Mouse (Mus musculus) embryonic stem cell, embryonic (primary cell): ENCODE measurements at regions not wholly inside any gene's neighbourhood (a gene's known extent, or its start where the extent isn't known, plus 50 kb on each side); places are given as distances from the start of the nearest gene placed in this dataset.

Source experiments
- CTCF ChIA-PET, 4 experiments: fragments of 300-600 bp in 2 of 4; fragments of 350-600 bp in 2 of 4; sonication (Branson Sonifier 250); formaldehyde crosslinking; loops; one replicate each; lab custom pipeline; 2022; ENCODE audit warnings: inconsistent platforms in 2 of 4; lab: Charles Lee
- POLR2A ChIA-PET, 4 experiments: fragments of 300-600 bp in 2 of 4; fragments of 350-600 bp in 2 of 4; sonication (Branson Sonifier 250); formaldehyde crosslinking; loops; one replicate each; lab custom pipeline; 2022; ENCODE audit warnings: antibody characterized with exemption in 4 of 4, inconsistent platforms in 1 of 4; lab: Charles Lee

DNA sequence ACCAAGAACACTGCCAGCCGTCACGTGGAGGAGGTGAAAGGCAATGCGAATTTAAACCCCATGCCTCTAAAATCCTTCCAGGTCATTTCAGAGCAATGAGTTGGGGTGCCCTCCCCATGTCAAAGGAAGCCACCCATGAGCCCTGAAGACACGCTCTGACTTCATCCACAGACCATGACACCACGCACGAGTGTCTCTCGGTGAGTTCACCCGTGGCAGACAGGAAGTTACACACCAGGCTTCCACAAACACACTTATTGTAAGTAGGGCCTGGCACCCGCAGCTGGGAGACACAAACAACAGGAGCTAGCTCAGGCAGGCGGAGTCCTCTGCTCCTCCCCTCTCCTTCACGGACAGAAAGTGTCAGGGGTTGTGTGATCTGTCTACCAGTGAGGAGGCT lies 251.4 kb upstream of the Sulf2 start:
- POLR2A ChIA-PET, result interaction anchor here in 3 of 4 experiments (0.6 to 4.8 kb wide), 8 partner anchors 8 to 498 kb away, joined by 4 to 41 read pairs (median 6); no protein-coding TSS in a partner anchor
- CTCF ChIA-PET, result no interaction called here

DNA sequence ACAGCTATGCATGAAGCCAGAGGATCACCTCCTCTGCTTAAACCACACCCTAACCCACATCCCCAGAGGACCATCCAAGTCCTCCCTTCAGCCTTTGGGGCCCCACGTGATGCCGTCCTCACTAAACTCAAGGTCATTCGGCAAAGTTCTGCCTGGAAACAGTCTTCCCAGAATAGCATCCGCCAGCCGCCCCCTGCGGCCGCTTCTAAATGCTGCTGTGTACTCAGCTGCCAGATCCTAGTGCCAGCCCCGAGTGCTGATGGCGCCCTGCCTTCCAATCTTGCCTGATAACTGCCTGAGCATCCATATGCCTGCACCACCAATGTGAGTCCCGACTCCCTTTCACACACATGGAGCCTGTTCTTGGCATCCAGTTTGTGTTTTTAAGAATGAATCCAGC lies 247.9 kb upstream of the Sulf2 start:
- POLR2A ChIA-PET, result interaction anchor here in 3 of 4 experiments (0.6 to 4.8 kb wide), 23 partner anchors 8 to 285 kb away, joined by 3 to 41 read pairs (median 4); partner anchors contain the start of gene Sulf2 (in 1 of the 3)
- CTCF ChIA-PET, result interaction anchor here in 1 of 4 experiments (0.5 to 1.8 kb wide), 6 partner anchors 12 to 496 kb away, joined by 3 to 5 read pairs (median 3); no protein-coding TSS in a partner anchor

DNA sequence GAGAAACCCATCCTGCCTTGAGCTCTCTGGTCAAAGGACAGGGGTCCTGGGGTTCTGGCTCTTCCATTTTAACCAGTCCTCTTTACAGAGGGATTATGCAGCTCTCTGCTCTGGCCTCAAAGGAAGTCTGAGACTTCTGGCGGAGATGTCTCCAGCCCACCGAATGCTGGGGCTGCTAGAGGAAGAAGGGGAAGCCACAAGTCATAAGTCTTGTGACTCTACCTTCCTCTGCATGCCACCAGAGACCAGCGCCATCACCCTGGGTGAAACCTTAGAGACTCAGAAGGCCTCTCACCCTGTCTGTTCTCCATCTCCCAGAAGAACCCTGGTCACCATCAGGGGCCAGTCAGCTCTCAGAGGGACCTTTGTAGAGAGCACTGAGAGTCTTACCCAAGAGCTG lies 246.4 kb upstream of the Sulf2 start:
- CTCF ChIA-PET, result no interaction called here
- POLR2A ChIA-PET, result interaction anchor here in 2 of 4 experiments (1.0 to 1.4 kb wide), 2 partner anchors 208 to 253 kb away, joined by 3 read pairs; no protein-coding TSS in a partner anchor

DNA sequence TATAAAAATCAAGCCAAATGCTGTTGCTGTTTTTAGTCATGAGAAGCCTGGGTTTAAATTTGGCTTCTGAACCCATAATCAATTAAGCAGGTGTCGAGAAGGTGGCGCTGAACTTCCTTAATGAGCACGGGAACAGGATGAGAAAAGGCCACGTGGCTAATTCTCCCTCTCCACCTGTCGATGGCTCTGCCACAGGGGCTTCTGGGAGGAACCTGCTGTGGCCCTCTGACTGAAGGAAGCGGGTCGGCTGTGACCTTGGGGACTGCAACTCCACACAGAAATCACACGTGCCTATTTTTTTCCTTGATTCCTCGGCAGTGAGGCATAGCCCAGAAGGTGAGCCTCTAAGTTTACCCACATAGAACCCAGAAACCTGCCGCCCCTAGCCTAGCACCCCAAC lies 244.8 kb upstream of the Sulf2 start:
- ChIA-PET POLR2A (interaction anchor here in 2 of 4 experiments (1.0 to 2.9 kb wide), 5 partner anchors 15 to 181 kb away, joined by 3 to 21 read pairs (median 4); no protein-coding TSS in a partner anchor), CTCF (interaction anchor here in 1 of 4 experiments (0.6 to 0.7 kb wide), 2 partner anchors 39 to 319 kb away, joined by 3 to 4 read pairs; no protein-coding TSS in a partner anchor)

DNA sequence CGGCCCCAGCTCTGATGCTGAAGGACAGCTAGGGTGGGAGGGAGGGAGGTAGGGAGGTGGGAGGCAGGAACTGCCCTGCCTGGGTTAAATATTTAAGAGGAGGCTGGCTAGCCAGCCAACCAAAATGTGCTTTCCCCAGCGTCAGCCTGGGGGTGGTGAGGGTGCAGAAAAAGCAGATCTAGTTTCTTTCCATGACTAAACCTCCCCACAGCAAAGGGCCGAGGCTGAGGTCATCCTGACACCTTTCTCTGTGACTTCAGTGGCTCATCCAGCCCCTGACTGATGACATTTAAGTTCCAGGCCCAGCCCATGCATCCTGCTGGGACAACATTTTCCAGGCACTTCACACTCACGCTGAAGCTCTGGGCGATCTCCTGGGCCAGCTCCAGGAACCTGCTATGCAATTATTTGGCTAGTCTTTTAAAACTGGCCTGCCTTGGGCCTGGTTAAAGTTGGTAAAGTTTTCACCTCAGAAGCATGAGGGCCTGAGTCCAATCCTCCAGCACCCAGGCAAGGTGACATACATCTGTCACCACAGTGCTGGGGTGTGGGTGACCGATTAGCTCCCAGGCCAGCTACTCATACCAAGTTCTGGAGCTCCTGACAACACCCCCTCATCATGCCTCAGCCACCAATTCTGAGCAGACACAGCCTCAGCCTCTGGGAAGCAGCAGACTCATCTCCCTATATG lies 243.8 kb upstream of the Sulf2 start:
- ChIA-PET CTCF (interaction anchor here in 2 of 4 experiments (0.6 to 1.7 kb wide), 2 partner anchors 41 to 376 kb away, joined by 3 read pairs; no protein-coding TSS in a partner anchor), POLR2A (interaction anchor here in 3 of 4 experiments (0.6 to 2.9 kb wide), 20 partner anchors 9 to 400 kb away, joined by 3 to 21 read pairs (median 3); no protein-coding TSS in a partner anchor)

DNA sequence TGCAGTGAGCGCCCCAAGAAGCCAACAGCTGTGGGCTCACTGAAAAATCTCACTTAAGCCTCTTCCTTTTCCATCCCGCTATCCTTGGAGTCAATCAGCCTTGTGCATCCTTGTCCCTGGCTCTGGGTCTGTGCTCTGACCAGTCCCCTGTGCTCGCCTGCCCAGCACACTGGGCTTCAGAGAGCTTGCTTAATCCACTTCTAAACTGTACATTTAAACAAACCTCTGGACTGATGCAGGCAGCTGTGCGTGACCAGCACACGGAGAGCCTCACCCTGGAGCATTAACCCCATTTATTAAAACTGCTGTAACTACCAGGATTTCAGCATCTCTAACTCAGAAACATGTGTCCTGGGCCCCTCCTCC lies 243.3 kb upstream of the Sulf2 start:
- CTCF ChIA-PET, result interaction anchor here in 1 of 4 experiments (1.7 kb wide), 1 partner anchor 41 kb away, joined by 3 read pairs; no protein-coding TSS in a partner anchor

DNA sequence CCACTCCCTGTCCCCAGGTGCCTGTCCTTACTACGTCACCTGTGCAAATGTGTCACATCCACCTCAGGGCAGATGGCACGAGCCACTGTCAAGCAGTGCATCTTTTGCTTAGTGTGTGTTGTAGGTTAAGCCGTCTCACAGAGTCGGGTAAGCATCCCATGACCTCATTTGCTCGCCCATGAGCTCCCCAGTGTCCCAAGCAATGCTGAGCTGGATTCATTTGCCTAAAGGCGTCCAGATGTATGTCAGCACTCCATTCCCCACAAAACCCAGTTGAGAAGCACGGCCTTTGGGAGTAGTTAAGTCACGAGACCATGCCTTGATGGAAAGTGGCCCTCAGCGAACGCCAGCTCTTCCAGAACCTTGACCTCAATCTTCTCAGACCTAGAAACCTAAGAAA lies 242.7 kb upstream of the Sulf2 start:
- CTCF ChIA-PET, result interaction anchor here in 2 of 4 experiments (0.6 to 1.7 kb wide), 3 partner anchors 42 to 292 kb away, joined by 3 to 4 read pairs (median 3); no protein-coding TSS in a partner anchor
- POLR2A ChIA-PET, result interaction anchor here in 2 of 4 experiments (0.6 to 2.9 kb wide), 8 partner anchors 10 to 404 kb away, joined by 3 to 21 read pairs (median 4); no protein-coding TSS in a partner anchor

More for the DNA sequence above, 243.3 kb upstream of the Sulf2 start:
- POLR2A ChIA-PET, result interaction anchor here in 3 of 4 experiments (0.6 to 2.9 kb wide), 19 partner anchors 10 to 399 kb away, joined by 3 to 21 read pairs (median 3); no protein-coding TSS in a partner anchor

DNA sequence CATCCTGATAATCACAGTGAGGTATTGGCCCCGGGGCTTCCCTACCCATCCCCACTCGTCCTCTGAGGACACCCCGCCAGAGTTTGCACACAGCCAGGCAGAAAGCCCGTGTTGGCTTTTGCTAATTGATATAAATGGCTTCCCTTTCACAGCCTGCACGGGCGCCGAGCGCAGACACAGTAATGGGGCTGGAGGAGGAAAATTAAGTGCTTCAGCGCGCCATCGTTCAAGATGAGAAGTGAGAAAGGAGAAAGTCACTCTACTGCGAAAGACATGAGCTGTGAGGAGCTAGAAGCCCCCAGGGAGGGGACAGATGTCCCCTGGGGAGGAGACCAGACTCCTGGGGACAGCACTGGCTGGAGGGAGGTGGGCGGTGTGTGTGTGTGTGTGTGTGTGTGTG lies 239.2 kb upstream of the Sulf2 start:
- POLR2A ChIA-PET, result interaction anchor here in 3 of 4 experiments (0.6 to 4.2 kb wide), 9 partner anchors 9 to 505 kb away, joined by 3 to 18 read pairs (median 3); no protein-coding TSS in a partner anchor
- CTCF ChIA-PET, result interaction anchor here in 2 of 4 experiments (0.7 to 1.4 kb wide), 3 partner anchors 24 to 210 kb away, joined by 3 to 6 read pairs (median 3); no protein-coding TSS in a partner anchor

DNA sequence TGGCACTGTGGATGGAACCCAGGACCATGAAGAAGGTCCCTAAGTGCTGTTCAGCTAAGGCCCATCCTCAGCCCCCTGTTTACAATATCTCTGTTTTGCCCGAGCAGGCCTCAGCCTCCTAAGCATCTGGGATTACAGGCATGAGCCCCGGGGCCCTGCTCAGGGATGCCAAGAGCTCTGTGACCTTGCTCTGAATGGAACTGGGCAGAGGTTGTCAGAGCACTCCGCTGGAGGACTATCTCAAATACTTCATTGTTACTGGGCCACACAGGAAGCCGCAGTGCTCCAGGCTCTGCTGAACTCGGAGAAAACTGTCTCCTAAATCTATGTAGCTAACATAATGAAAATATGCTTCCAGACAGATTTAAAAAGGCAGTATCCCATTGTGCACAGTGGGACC lies 235.7 kb upstream of the Sulf2 start:
- ChIA-PET CTCF (no interaction called here), POLR2A (no interaction called here)

DNA sequence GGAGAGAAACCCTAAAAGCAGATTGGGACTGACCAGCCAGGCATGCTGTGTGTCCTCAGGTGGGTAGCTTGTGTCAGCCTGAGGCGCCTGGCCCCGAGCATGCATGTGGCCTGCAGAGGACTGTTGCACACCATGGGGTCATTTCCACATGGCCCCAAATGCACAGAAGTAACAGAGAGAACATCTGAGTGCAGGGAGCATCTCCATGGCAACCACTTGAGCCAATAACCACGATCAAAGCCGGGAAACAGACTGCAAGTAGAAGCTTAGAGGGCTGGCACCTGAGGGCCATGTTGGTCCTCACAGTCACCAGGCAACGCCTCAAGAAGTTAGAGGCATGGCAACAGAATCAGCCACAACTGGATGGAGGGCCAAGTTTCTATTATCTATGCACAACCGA lies 232.6 kb upstream of the Sulf2 start:
- POLR2A ChIA-PET, result interaction anchor here in 3 of 4 experiments (0.8 to 1.4 kb wide), 3 partner anchors 10 to 91 kb away, joined by 3 read pairs; no protein-coding TSS in a partner anchor
- CTCF ChIA-PET, result interaction anchor here in 2 of 4 experiments (0.6 to 1.1 kb wide), 2 partner anchors 22 to 383 kb away, joined by 3 to 4 read pairs; no protein-coding TSS in a partner anchor

DNA sequence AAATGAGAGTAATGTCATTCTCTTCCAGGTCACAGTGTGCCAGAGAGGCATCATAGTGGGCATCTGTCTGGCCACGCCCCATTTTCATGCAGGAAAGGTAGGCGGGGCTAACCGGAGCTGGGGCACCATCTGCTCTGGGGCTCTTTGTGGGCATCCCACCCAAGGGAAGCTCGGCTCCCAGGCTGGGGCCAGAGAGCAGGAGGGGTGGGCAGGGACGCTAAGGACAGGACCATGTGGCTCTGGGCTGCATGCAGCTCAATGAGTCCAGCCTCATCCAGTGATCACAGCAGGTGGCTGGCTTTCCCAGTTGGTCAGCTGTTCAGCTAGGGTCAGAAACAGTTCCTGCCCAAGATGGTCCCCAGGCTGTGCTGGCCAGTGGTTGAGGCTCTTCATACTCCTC lies 231.4 kb upstream of the Sulf2 start:
- CTCF ChIA-PET, result no interaction called here

DNA sequence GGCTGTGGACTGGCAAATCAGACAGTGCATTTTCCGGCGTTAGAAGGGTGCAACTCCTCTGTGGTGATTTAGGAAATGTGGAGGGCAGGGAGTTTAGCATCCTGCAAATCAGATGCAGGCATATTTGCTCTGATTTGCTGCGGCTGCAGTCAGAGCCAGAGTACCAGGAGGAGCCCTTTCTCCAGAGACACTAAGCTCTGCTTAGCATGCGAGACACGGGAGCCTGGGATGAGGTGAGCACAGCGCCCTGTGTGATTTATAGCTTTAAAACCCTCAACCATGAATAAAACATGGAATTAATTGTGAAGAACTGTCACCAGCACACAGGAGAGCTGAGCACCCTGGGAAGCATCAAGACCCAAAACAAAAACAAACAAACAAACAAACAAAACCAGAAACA lies 229.1 kb upstream of the Sulf2 start:
- POLR2A ChIA-PET, result interaction anchor here in 1 of 4 experiments (2.9 kb wide), 1 partner anchor 31 kb away, joined by 8 read pairs; no protein-coding TSS in a partner anchor

More for the DNA sequence above, 231.4 kb upstream of the Sulf2 start:
- POLR2A ChIA-PET, result interaction anchor here in 2 of 4 experiments (0.5 to 1.2 kb wide), 4 partner anchors 28 to 233 kb away, joined by 3 to 4 read pairs (median 3); partner anchors contain the start of gene Sulf2 (in 1 of the 2)

DNA sequence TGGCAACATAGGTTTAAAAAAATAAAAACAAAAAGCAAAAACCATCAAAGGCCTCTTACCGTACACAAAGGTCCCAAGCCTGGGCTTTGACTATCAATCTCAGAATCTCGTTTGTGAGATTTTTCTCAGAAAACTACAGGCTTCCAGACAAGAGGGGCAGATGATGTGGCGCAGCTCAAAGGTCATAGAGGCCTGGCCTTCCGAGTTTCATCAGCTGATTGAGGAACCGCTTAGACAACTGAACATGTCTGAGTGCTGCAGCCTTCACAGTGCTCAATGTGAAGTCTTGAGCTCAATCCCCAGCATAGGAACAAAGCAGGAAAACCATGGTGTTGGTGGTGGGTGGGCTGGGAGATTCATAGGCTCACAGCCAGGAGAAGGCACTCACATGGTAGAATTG lies 227.9 kb upstream of the Sulf2 start:
- CTCF ChIA-PET, result no interaction called here
- POLR2A ChIA-PET, result interaction anchor here in 3 of 4 experiments (0.5 to 2.9 kb wide), 4 partner anchors 16 to 222 kb away, joined by 3 to 8 read pairs (median 3); no protein-coding TSS in a partner anchor

More for the DNA sequence above, 229.1 kb upstream of the Sulf2 start:
- CTCF ChIA-PET, result no interaction called here

DNA sequence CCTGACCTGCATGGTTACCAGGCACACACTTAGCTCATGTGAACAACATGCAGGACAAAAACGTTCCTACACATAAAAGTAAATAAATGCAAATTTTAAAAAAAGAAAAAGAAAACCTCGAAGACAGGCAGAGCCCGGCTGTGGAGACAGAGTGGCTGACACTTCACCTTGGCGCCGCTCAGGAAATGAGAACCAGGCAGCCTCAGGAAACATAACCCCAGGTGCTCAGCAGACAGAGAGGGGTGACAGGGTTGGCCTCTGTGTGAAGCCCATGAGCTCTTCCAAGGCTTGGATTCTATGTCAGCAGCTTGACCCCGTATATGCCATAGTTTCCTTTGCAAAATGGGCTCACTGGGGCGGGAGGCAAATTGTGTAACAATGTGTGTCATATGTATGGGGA lies 226.7 kb upstream of the Sulf2 start:
- CTCF ChIA-PET, result no interaction called here
- POLR2A ChIA-PET, result interaction anchor here in 1 of 4 experiments (0.6 kb wide), 1 partner anchor 300 kb away, joined by 3 read pairs; no protein-coding TSS in a partner anchor

DNA sequence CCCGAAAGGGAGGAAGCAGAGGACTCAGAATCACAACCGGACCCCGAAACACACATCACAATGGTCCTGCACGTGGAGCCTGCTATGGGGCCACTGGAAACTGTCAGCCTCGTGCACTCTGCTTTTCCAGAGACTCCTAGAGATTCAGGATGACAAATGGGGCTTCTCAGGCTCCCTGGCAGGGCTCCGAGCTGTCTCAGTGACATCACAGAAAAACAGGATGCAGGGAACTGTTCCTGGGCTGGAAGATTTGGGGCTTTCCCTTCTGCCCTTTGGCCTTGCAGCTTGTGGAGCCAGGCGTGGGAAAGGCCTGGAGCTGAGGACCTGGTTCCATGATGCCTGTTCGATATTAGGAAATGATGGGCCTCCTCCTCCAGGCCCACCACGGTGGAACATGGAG lies 225.4 kb upstream of the Sulf2 start:
- ChIA-PET POLR2A (interaction anchor here in 1 of 4 experiments (0.5 kb wide), 1 partner anchor 298 kb away, joined by 5 read pairs; no protein-coding TSS in a partner anchor), CTCF (no interaction called here)

DNA sequence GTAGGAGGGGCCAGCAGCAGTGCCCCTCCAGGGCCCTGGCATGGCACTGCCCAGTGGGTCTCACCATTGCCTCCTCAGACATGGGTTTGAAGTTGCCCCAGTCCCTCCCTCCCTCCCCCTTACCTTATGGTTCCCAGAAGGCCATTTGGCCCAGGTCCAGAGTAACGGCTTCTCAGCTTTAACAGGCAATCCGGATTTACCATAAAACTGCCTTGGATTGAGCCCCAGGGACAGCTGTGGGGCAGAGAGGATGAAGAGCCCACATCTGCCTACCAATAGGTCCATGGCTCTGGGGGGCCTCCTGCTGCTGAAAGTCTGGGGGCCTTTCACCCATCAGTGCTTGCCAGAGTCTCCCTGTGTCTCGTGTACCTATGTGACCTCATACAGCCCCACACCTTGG lies 222.9 kb upstream of the Sulf2 start:
- CTCF ChIA-PET, result no interaction called here
- POLR2A ChIA-PET, result interaction anchor here in 1 of 4 experiments (0.6 kb wide), 1 partner anchor 32 kb away, joined by 4 read pairs; no protein-coding TSS in a partner anchor

DNA sequence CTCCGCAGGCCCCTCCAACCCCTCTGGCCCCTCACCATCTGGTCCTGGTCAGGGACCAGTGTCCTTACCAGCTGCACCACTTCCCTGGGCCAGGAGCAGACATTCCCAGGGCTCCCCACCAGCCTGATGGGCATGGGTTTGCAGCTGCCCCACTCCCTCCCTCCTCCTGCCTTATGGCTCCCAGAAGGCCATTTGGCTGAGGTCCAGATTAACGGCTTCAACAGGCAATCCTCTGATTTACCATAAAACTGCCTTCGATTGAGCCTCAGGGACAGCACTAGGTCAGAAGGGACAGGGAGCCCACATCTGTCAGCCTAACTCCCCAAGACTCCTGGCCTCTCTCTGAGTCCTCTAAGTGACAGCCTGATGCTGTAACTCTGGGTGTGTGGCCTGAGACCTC lies 221.9 kb upstream of the Sulf2 start:
- POLR2A ChIA-PET, result no interaction called here
- CTCF ChIA-PET, result no interaction called here

DNA sequence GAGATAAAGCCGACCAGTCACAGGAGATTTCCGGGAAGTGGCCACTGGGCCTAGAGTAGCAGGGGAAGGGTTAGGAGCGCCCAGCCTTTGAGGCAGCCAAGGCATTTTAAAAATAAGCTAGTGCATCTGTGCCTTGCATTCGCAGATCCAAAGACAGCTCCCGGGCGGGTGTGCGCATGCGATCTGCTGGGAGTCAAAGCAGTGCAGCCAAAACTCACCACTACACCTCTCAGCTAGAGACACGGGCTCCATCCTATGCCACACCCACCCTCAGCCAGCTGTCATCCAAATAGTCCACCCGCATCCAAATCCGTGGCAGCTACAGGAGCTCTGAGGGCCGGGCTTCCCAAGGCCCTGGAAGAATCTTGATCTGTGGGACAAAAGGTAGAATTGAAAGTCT lies 220.2 kb upstream of the Sulf2 start:
- CTCF ChIA-PET, result interaction anchor here in 1 of 4 experiments (0.5 kb wide), 1 partner anchor 293 kb away, joined by 3 read pairs; no protein-coding TSS in a partner anchor
- POLR2A ChIA-PET, result interaction anchor here in 1 of 4 experiments (0.6 to 1.0 kb wide), 2 partner anchors 8 to 17 kb away, joined by 3 read pairs; no protein-coding TSS in a partner anchor
